Mouse (Mus musculus) lung, postnatal 0 days (tissue): ENCODE data around the gene Ube2s. TPM values are rescaled to one million over a fixed set of nuclear protein-coding genes. Genes with fewer than 3 reads are reported as not detected.
"Not testable (repeated sequence)": the region's sequence is repeated elsewhere in the genome, so short reads cannot be mapped to it uniquely, and the experiment has no call there.

Source experiments
- ATAC-seq: fragments of 200-750 bp; cut with Nextera tagmentation; 2 replicates; pipeline ENCODE4 v1.8.0; 2017; ENCODE audit warnings: moderate library complexity
- DNase-seq: peaks from one replicate; pipeline ENCODE4 v3.0.0-alpha.2; 2016; ENCODE audit warnings: low spot score
- H3K27ac ChIP-seq: fragments of 300-500 bp; sonication (generic); 2 replicates; pipeline ENCODE4 v1.5.1; 2014; ENCODE audit warnings: antibody characterized with exemption, mild to moderate bottlenecking, low read length, mixed read lengths
- H3K27me3 ChIP-seq: fragments of 300-500 bp; sonication (generic); replicated peaks from 2 replicates; pipeline ENCODE4 v1.6.1; 2014; ENCODE audit warnings: low read length, mixed read lengths; ENCODE audit not compliant: insufficient read depth
- H3K36me3 ChIP-seq: fragments of 300-500 bp; sonication (generic); 2 replicates; pipeline ENCODE4 v1.6.1; 2014; ENCODE audit warnings: low read length, mixed read lengths; ENCODE audit not compliant: insufficient read depth
- H3K4me1 ChIP-seq: fragments of 300-500 bp; sonication (generic); 2 replicates; pipeline ENCODE4 v1.6.1; 2014; ENCODE audit warnings: antibody characterized with exemption, low read depth, low read length, mixed read lengths; ENCODE audit not compliant: insufficient read depth
- H3K4me2 ChIP-seq: fragments of 300-500 bp; sonication (generic); replicated peaks from 2 replicates; pipeline ENCODE4 v1.6.1; 2014; ENCODE audit warnings: low read depth, mild to moderate bottlenecking, low read length, moderate library complexity, mixed read lengths
- H3K4me3 ChIP-seq: fragments of 300-500 bp; sonication (generic); 2 replicates; pipeline ENCODE4 v1.5.1; 2014; ENCODE audit warnings: low read depth, low read length
- H3K9ac ChIP-seq: fragments of 300-500 bp; sonication (generic); replicated peaks from 2 replicates; pipeline ENCODE4 v1.6.1; 2014; ENCODE audit warnings: low read depth, mild to moderate bottlenecking
- H3K9me3 ChIP-seq: fragments of 300-500 bp; sonication (generic); 2 replicates; pipeline ENCODE4 v1.6.1; 2016; ENCODE audit warnings: low read length, mixed read lengths
- CTCF ChIP-seq: IDR thresholded peaks from 2 replicates; pipeline ENCODE4 v1.5.1; 2016; ENCODE audit warnings: antibody characterized with exemption, mild to moderate bottlenecking
- EP300 ChIP-seq: IDR thresholded peaks from 2 replicates; pipeline ENCODE4 v1.6.1; 2016; ENCODE audit warnings: antibody characterized with exemption, mild to moderate bottlenecking, control low read depth
- WGBS: fragments of 180-500 bp; shearing (Covaris S2); extraction: QIAGEN DNeasy Blood & Tissue Kit; methylation state at CpG from one replicate; pipeline ENCODE4 v1.1.7; 2014; 5-methylcytosine and 5-hydroxymethylcytosine counted together
- polyA plus RNA-seq: library from polyadenylated mRNA; unstranded; fragments of >200 nt; fragmentation: Nextera tagmentation; extraction: Ambion mirVana; gene quantifications from 2 replicates; pipeline ENCODE4 v1.2.1, GENCODE M21; 2015

Ube2s gene
- polyA plus RNA-seq, 1 experiment from 2014 or later, result 162 TPM

DNA sequence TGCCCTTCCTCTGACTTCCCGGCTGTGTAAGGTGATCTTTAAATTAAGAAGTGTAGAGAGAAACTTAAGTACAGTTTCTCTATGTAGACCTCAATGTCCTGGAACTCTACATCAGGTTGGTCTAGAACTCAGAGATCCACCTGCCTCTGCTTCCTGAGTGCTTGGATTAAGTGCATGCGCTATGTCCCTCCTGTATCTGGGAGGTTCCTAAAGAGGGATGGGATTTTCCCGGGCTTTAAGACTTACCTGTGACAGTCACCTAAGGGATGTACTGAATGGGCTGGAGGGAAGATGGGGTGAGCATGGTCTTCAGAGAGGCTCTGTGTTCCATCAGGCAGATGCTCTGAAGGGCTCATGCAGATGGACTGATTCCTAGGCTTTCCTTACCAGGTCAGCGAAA lies 18.7 kb downstream of the Ube2s start:
- Histone ChIP-seq H3K4me3 (peak overlapping the region; percentile 73), H3K27me3 (no peaks in the 10 kb centered on the region), H3K4me2 (peak overlapping the region; percentile 72), H3K27ac (no peak overlapping the region), H3K9me3 (no peaks in the 10 kb centered on the region), H3K36me3 (peaks cover 5% of the 10 kb centered on the region; the same call in 1 of the 2 replicates), H3K9ac (peak overlapping the region; percentile 83), H3K4me1 (0 out of 2 replicates have a peak, but pooled peaks cover 4% of the 10 kb centered on the region)
- TF ChIP-seq CTCF (no peak), EP300 (no peak)
- ATAC-seq (no peak), DNase-seq (no peak)
- WGBS, result 31% methylated on average over 4 of the region's 4 CpGs

DNA sequence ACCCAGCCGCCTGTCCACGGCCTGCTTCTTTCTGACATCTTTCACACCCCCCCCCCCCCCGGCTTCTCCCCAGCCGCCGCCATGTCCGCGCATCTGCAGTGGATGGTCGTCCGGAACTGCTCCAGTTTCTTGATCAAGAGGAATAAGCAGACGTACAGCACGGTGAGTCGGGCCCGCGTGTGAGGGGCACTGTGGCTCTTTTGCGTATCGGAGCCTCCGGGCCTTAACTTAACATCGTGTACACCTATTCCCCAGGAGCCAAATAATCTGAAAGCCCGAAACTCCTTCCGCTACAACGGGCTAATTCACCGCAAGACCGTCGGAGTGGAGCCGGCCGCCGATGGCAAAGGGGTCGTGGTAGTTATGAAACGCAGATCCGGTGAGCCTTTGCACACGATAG lies 19.1 kb downstream of the Ube2s start:
- not testable (repeated sequence) for DNase-seq, H3K9me3 ChIP-seq
- under 1% methylated on average over 31 of the region's 31 CpGs for WGBS

GRCm38 (mm10) chr7:4792278-4793212 lies 19.8 kb downstream of the Ube2s start, which contains the start of gene Rpl28:
Rpl28 (plus strand) TSS chr7:4792874.
- Histone ChIP-seq H3K9me3 (no peaks in the 10 kb centered on the region), H3K9ac (peak within 1 kb of the TSS; percentile 83), H3K27ac (peak within 1 kb of the TSS; percentile 91), H3K27me3 (no peaks in the 10 kb centered on the region), H3K4me1 (0 out of 2 replicates have a peak, but pooled peaks cover 7% of the 10 kb centered on the region), H3K4me2 (peak within 1 kb of the TSS; percentile 72), H3K36me3 (peaks cover 4% of the 10 kb centered on the region; the same call in 1 of the 2 replicates), H3K4me3 (peak within 1 kb of the TSS; percentile 73)
- ATAC-seq, result peak; percentile 92
- TF ChIP-seq EP300 (peak; percentile 43; the same call in 1 of the 2 replicates), CTCF (no peak)
- under 1% methylated on average over 47 of the region's 54 CpGs for WGBS
- peak; percentile 100 for DNase-seq

More for the DNA sequence above, 19.1 kb downstream of the Ube2s start:
- peak overlapping the region; percentile 72 for H3K4me2 ChIP-seq
- peak overlapping the region; percentile 73 for H3K4me3 ChIP-seq
- peak overlapping the region; percentile 89 for H3K27ac ChIP-seq
- H3K27me3 ChIP-seq, H3K36me3 ChIP-seq, H3K4me1 ChIP-seq: not testable (repeated sequence)
- peak overlapping the region; percentile 83 for H3K9ac ChIP-seq
- peak; percentile 2 for ATAC-seq

GRCm38 (mm10) chr7:4789436-4789935 lies 22.9 kb downstream of the Ube2s start, which contains the start of gene Tmem238:
Tmem238 (minus strand) TSS chr7:4789656.
- Histone ChIP-seq H3K9ac (peak within 1 kb of the TSS; percentile 64), H3K9me3 (no peaks in the 10 kb centered on the region), H3K4me3 (peak within 1 kb of the TSS; percentile 58), H3K4me1 (0 out of 2 replicates have a peak, but pooled peaks cover 7% of the 10 kb centered on the region), H3K27me3 (no peaks in the 10 kb centered on the region), H3K4me2 (peak within 1 kb of the TSS; percentile 94), H3K27ac (peak within 1 kb of the TSS; percentile 84), H3K36me3 (no peaks in the 10 kb centered on the region)
- ATAC-seq (peak; percentile 68), DNase-seq (peak; percentile 74)
- WGBS, result 5% methylated on average over 33 of the region's 40 CpGs
- TF ChIP-seq CTCF, result no peak
- no peak for TF ChIP-seq EP300

DNA sequence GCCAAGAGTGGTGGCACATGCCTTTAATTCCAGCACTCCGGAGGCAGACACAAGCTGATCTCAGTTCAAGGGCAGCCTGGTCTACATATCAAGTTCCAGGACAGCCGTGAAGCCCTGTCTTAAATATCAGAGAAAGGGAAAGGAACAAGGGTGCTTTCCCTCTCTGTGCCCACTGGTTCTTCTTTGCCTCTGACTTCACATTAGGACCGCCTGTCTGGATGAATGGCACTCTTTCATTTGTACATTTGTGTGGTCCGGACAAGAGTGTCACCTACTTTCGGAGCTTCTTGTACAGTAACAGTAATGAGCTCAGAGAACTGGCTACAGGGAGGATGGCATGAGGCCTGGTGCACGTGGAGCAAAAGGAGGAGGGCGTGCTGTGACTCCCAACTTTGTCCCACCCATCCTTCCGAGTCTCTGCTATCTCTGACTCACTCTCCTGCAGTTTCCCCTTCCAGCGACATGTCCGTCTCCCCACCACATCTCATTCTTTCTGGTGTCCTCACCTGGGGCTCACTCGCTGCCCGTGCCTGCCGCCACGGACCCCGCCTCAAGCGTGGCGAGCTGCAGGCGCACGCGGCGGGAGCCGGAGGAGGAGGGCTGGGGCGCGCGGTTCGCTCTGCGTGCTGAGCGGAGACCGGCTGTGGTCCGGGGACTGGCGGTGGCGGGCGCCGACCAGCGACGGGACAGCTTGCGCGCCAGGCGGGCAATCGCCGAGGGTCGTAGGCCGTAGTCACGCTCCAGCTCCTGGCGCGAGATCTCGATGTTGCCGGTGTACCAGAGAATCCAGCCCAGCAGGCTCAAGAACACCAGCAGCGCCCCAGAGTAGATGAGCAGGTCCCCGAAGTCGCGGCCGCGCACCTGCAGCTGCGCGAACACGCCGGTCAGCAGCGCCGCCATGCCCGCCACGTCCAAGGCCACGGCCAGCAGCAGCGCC lies 23.6 kb downstream of the Ube2s start:
- no peaks in the 10 kb centered on the region for H3K9me3 ChIP-seq
- peak overlapping the region; percentile 84 for H3K27ac ChIP-seq
- WGBS, result 3% methylated on average over 46 of the region's 64 CpGs
- ATAC-seq (peak; percentile 39), DNase-seq (peak; percentile 75)
- H3K4me1 ChIP-seq, result 0 out of 2 replicates have a peak, but pooled peaks cover 7% of the 10 kb centered on the region
- peak overlapping the region; percentile 58 for H3K4me3 ChIP-seq
- H3K4me2 ChIP-seq, result peak overlapping the region; percentile 94
- no peaks in the 10 kb centered on the region for H3K27me3 ChIP-seq
- peak; percentile 54 for TF ChIP-seq CTCF
- TF ChIP-seq EP300, result no peak
- no peaks in the 10 kb centered on the region for H3K36me3 ChIP-seq
- peak overlapping the region; percentile 64 for H3K9ac ChIP-seq
